Mouse (Mus musculus): ENCODE data around the gene Chrnb1. TPM values are rescaled to one million over a fixed set of nuclear protein-coding genes. Genes with fewer than 3 reads are reported as not detected.

The Chrnb1 gene
- polyA plus RNA-seq, 1 experiment from 2014 or later, result 3.6 TPM

DNA sequence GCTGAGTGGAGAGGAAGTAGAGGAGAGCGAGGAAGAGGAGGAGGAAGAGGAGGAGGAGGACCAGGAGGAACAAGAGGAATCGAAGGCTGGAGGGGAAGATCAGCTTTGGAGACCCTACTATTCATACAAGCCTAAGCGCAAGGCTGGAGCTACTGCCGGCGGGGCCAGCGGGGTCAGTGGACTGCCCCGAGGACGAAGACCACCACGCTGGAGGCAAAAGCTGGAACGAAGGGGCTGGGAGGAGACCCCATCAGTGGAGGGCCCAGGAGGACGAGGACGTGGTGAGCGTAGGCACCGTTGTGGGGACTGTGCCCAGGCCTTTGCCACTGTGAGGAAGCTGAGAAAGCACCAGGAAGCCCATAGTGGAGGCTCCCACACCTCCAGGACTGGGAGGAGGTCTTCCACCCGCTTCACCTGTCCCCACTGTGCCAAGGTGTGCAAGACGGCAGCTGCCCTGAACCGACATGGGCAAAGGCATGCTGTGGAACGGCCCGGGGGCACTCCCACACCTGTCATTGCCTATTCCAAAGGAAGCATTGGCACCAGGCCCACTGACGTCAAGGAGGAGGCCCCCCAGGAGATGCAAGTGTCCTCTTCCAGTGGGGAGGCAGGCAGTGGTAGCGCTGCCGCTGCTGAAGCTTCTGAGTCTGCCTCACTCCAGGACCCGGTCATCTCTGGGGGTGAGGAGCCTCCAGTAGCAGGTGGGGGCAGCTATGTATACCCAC is 17.3 kb downstream of the Chrnb1 start:
- Histone ChIP-seq H3K36me3 (replicated peaks; ENCODE audit: control insufficient read depth, insufficient read depth, low read depth, low read length) (no peaks in the 10 kb centered on the region), H3K9ac (replicated peaks; ENCODE audit: low read length) (no peak overlapping the region), H3K4me2 (ENCODE audit: low read depth, low read length) (no peak overlapping the region), H3K9me3 (replicated peaks; ENCODE audit: control insufficient read depth, low read length) (no peaks in the 10 kb centered on the region), H3K27ac (replicated peaks; ENCODE audit: low read depth, low read length) (no peak overlapping the region), H3K4me1 (ENCODE audit: control insufficient read depth, insufficient read depth, low read length) (no peaks in the 10 kb centered on the region), H3K4me3 (ENCODE audit: low read depth, low read length) (no peak overlapping the region), H3K27me3 (ENCODE audit: control insufficient read depth, insufficient read depth, low read length) (no peaks in the 10 kb centered on the region; the same call in 1 of the 2 replicates)
- DNase-seq (ENCODE audit: low spot score), result no peak
- ATAC-seq (replicated peaks; ENCODE audit: insufficient number of reproducible peaks, low FRiP score, low TSS enrichment, low read depth), result 0 out of 2 replicates have a peak, but pooled peaks have one; percentile 16
- WGBS, result 61% methylated on average over 23 of the region's 23 CpGs

DNA sequence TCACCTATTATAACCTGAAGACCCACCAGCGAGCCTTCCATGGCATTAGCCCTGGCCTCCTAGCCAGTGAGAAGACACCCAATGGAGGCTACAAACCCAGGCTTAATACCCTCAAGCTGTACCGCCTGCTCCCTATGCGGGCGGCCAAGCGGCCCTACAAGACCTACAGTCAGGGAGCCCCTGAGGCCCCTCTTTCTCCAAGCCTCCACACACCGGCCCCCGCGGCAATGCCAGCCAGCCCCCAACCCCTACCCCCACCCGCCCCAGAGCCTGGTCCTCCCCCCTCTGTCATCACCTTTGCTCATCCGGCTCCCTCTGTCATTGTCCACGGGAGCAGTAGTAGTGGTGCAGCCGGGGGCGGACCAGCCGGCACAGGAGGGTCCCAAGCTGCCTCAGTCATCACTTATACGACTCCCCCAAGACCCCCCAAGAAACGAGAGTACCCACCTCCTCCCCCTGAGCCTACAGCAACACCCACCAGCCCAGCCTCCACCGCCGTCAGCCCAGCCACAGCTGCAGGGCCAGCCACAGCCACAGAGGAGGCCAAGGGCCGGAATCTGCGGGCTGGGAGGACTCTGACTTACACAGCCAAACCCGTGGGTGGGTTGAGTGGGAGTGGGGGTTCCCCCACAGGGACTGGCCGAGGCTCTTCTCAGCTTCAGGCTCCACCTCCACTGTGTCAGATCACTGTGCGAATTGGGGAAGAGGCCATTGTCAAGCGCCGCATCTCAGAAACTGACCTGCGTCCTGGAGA is 18.1 kb downstream of the Chrnb1 start:
- Histone ChIP-seq H3K9ac (replicated peaks; ENCODE audit: low read length) (no peak overlapping the region), H3K4me1 (ENCODE audit: control insufficient read depth, insufficient read depth, low read length) (no peaks in the 10 kb centered on the region), H3K27ac (replicated peaks; ENCODE audit: low read depth, low read length) (no peak overlapping the region), H3K27me3 (ENCODE audit: control insufficient read depth, insufficient read depth, low read length) (no peaks in the 10 kb centered on the region; the same call in 1 of the 2 replicates), H3K4me2 (ENCODE audit: low read depth, low read length) (no peak overlapping the region), H3K9me3 (replicated peaks; ENCODE audit: control insufficient read depth, low read length) (no peaks in the 10 kb centered on the region), H3K4me3 (ENCODE audit: low read depth, low read length) (no peak overlapping the region), H3K36me3 (replicated peaks; ENCODE audit: control insufficient read depth, insufficient read depth, low read depth, low read length) (no peaks in the 10 kb centered on the region)
- ATAC-seq (replicated peaks; ENCODE audit: insufficient number of reproducible peaks, low FRiP score, low TSS enrichment, low read depth) (no peak), DNase-seq (ENCODE audit: low spot score) (no peak)
- WGBS, result 68% methylated on average over 26 of the region's 26 CpGs

DNA sequence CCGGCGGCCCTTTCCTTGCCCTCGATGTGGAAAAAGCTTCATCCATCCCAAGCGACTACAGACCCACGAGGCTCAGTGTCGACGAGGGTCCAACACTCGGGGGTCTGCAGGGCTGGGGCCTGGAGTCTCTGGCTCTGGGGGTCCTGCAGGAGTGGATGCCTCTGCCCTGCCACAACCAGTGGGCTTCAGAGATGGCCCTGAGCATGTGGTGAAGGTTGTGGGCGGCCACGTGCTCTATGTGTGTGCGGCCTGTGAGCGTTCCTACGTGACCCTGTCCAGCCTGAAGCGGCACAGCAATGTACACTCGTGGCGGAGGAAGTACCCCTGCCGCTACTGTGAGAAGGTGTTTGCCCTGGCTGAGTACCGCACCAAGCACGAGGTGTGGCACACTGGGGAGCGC is 19.3 kb downstream of the Chrnb1 start:
- H3K9me3 ChIP-seq (replicated peaks; ENCODE audit: control insufficient read depth, low read length), result no peaks in the 10 kb centered on the region
- no peak overlapping the region for H3K4me2 ChIP-seq (ENCODE audit: low read depth, low read length)
- ATAC-seq (replicated peaks; ENCODE audit: insufficient number of reproducible peaks, low FRiP score, low TSS enrichment, low read depth) (no peak), DNase-seq (ENCODE audit: low spot score) (no peak)
- H3K4me3 ChIP-seq (ENCODE audit: low read depth, low read length), result no peak overlapping the region
- no peak overlapping the region for H3K9ac ChIP-seq (replicated peaks; ENCODE audit: low read length)
- H3K27ac ChIP-seq (replicated peaks; ENCODE audit: low read depth, low read length), result no peak overlapping the region
- H3K4me1 ChIP-seq (ENCODE audit: control insufficient read depth, insufficient read depth, low read length), result no peaks in the 10 kb centered on the region
- no peaks in the 10 kb centered on the region for H3K36me3 ChIP-seq (replicated peaks; ENCODE audit: control insufficient read depth, insufficient read depth, low read depth, low read length)
- WGBS, result 82% methylated on average over 20 of the region's 20 CpGs
- H3K27me3 ChIP-seq (ENCODE audit: control insufficient read depth, insufficient read depth, low read length), result no peaks in the 10 kb centered on the region; the same call in 1 of the 2 replicates

DNA sequence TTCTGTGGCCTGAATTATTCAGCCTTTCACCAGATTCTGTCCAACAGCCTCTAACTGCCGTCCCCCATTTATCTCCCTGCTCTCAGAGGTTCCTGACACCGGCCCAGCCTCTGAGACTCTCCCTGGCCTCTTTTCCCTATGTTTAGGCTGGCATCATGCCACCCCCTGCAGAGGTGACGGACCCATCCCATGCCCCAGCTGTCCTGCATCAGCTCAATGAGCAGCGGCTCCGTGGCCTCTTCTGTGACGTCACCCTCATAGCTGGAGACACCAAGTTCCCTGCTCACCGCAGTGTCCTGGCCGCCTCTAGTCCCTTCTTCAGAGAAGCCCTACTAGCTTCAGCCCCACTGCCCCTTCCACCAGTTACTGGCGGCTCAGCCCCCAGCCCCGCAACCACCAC is 20.0 kb downstream of the Chrnb1 start:
- H3K4me1 ChIP-seq (ENCODE audit: control insufficient read depth, insufficient read depth, low read length), result no peaks in the 10 kb centered on the region
- H3K36me3 ChIP-seq (replicated peaks; ENCODE audit: control insufficient read depth, insufficient read depth, low read depth, low read length), result no peaks in the 10 kb centered on the region
- no peaks in the 10 kb centered on the region for H3K9me3 ChIP-seq (replicated peaks; ENCODE audit: control insufficient read depth, low read length)
- no peak overlapping the region for H3K4me3 ChIP-seq (ENCODE audit: low read depth, low read length)
- WGBS, result 68% methylated on average over 10 of the region's 10 CpGs
- H3K4me2 ChIP-seq (ENCODE audit: low read depth, low read length), result no peak overlapping the region
- no peaks in the 10 kb centered on the region; the same call in 1 of the 2 replicates for H3K27me3 ChIP-seq (ENCODE audit: control insufficient read depth, insufficient read depth, low read length)
- H3K9ac ChIP-seq (replicated peaks; ENCODE audit: low read length), result no peak overlapping the region
- no peak overlapping the region for H3K27ac ChIP-seq (replicated peaks; ENCODE audit: low read depth, low read length)
- DNase-seq (ENCODE audit: low spot score) (no peak), ATAC-seq (replicated peaks; ENCODE audit: insufficient number of reproducible peaks, low FRiP score, low TSS enrichment, low read depth) (no peak)

DNA sequence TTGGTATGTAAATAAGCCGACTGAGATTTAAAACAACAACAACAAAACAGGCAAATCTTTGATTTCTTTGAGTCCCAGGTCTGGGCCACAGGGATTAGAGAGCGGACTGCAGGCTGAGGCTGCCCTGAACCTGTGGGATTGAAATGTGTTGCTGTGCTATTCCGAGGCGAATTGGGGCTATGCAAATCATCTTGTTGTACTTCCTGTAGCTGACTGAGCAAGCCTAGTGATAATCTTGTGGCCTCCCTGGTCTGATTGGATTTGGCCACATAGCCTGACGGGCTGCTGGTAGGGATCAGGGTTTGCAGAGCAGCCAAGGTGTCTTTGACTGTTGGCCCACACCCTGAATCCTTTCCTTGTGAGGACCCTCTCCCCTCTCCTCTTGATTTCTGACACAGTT is 20.8 kb downstream of the Chrnb1 start:
- WGBS, result 53% methylated on average over 5 of the region's 5 CpGs
- H3K9ac ChIP-seq (replicated peaks; ENCODE audit: low read length), result no peak overlapping the region
- H3K27me3 ChIP-seq (ENCODE audit: control insufficient read depth, insufficient read depth, low read length), result no peaks in the 10 kb centered on the region; the same call in 1 of the 2 replicates
- H3K4me2 ChIP-seq (ENCODE audit: low read depth, low read length), result no peak overlapping the region
- DNase-seq (ENCODE audit: low spot score) (no peak), ATAC-seq (replicated peaks; ENCODE audit: insufficient number of reproducible peaks, low FRiP score, low TSS enrichment, low read depth) (no peak)
- no peaks in the 10 kb centered on the region for H3K36me3 ChIP-seq (replicated peaks; ENCODE audit: control insufficient read depth, insufficient read depth, low read depth, low read length)
- H3K4me3 ChIP-seq (ENCODE audit: low read depth, low read length), result no peak overlapping the region
- H3K4me1 ChIP-seq (ENCODE audit: control insufficient read depth, insufficient read depth, low read length), result no peaks in the 10 kb centered on the region
- H3K27ac ChIP-seq (replicated peaks; ENCODE audit: low read depth, low read length), result no peak overlapping the region
- H3K9me3 ChIP-seq (replicated peaks; ENCODE audit: control insufficient read depth, low read length), result no peaks in the 10 kb centered on the region

DNA sequence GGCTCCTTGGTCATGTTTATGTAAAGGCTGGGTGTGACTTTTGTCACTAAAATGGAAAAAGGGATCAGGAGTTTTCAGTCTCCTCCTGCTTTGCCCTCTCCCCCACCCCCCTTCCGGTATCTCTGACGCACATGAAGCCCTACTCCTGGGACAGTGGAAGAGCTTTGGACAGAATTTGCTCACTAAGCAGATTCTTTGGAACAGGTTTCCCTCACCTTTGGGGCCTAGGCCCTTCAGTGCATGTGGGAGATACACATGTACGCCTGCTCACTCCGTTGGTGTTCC is 28.2 kb downstream of the Chrnb1 start:
- H3K9me3 ChIP-seq (replicated peaks; ENCODE audit: control insufficient read depth, low read length), result no peaks in the 10 kb centered on the region
- no peaks in the 10 kb centered on the region for H3K4me1 ChIP-seq (ENCODE audit: control insufficient read depth, insufficient read depth, low read length)
- H3K27me3 ChIP-seq (ENCODE audit: control insufficient read depth, insufficient read depth, low read length), result no peaks in the 10 kb centered on the region
- H3K9ac ChIP-seq (replicated peaks; ENCODE audit: low read length), result no peak overlapping the region
- no peaks in the 10 kb centered on the region for H3K36me3 ChIP-seq (replicated peaks; ENCODE audit: control insufficient read depth, insufficient read depth, low read depth, low read length)
- whole genome bisulfite sequencing, result 63% methylated on average over 4 of the region's 4 CpGs
- H3K27ac ChIP-seq (replicated peaks; ENCODE audit: low read depth, low read length), result no peak overlapping the region
- no peak overlapping the region for H3K4me3 ChIP-seq (ENCODE audit: low read depth, low read length)
- no peak for DNase-seq (ENCODE audit: low spot score)
- no peak overlapping the region for H3K4me2 ChIP-seq (ENCODE audit: low read depth, low read length)
- no peak for ATAC-seq (replicated peaks; ENCODE audit: insufficient number of reproducible peaks, low FRiP score, low TSS enrichment, low read depth)

DNA sequence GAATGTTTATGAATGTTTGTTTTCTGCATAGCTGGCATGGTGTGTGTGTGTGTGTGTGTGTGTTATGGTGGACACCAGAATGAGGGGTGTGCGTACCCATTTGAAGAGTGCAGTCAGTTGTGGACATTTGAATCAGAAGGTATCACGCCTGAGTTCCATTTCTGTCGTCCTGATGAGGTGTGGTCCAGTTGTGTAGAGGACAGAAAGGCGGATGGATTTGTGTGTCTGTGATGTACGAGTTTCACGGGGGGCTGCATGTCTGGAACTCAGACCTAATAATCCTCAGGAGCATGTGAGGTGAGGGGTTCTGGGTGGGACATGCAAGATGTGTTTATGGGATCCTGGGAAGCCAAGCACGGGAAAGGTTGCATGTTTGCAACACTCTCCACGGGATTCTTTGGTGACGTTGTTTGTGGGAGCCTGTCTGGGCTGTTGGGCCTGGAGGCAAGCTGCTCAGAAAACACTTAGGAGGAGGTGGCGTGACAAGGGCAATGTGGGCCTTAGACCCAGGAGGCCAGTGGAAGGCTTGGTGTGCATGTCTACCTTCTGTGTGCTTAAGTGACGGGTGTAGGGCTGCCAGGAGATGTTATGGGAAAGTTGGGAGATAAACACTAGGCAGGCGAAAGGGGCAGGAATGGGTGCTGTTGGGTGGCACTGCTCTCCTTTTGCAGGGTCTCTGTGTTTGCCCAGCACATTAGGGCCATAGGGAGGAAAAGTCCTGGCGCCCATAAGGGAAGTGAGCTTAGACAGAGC is 28.7 kb downstream of the Chrnb1 start:
- Histone ChIP-seq H3K36me3 (replicated peaks; ENCODE audit: control insufficient read depth, insufficient read depth, low read depth, low read length) (no peaks in the 10 kb centered on the region), H3K27ac (replicated peaks; ENCODE audit: low read depth, low read length) (no peak overlapping the region), H3K4me3 (ENCODE audit: low read depth, low read length) (peak overlapping the region; percentile 80), H3K4me1 (ENCODE audit: control insufficient read depth, insufficient read depth, low read length) (no peaks in the 10 kb centered on the region), H3K9ac (replicated peaks; ENCODE audit: low read length) (no peak overlapping the region), H3K4me2 (ENCODE audit: low read depth, low read length) (peak overlapping the region; percentile 84), H3K9me3 (replicated peaks; ENCODE audit: control insufficient read depth, low read length) (no peaks in the 10 kb centered on the region), H3K27me3 (ENCODE audit: control insufficient read depth, insufficient read depth, low read length) (no peaks in the 10 kb centered on the region)
- DNase-seq (ENCODE audit: low spot score) (no peak), ATAC-seq (replicated peaks; ENCODE audit: insufficient number of reproducible peaks, low FRiP score, low TSS enrichment, low read depth) (no peak)
- 63% methylated on average over 13 of the region's 13 CpGs for WGBS

Measured in embryonic facial prominence, embryonic 11.5 days (tissue).